Mouse (Mus musculus) lung, adult 2 months (tissue): Measurements from ENCODE around the gene Gm47985.

Source experiments
- CTCF ChIP-seq: fragments of 200-500 bp; IDR thresholded peaks from 2 replicates; pipeline ENCODE4 v1.5.1; 2011; ENCODE audit warnings: mild to moderate bottlenecking, low read length, control low read depth; ENCODE audit not compliant: insufficient read depth
- POLR2A ChIP-seq: fragments of 200-500 bp; IDR thresholded peaks from 2 replicates; pipeline ENCODE4 v1.6.1; 2011; ENCODE audit warnings: low read depth, mild to moderate bottlenecking, control low read depth, low read length, borderline replicate concordance; ENCODE audit errors: extremely low read depth

DNA sequence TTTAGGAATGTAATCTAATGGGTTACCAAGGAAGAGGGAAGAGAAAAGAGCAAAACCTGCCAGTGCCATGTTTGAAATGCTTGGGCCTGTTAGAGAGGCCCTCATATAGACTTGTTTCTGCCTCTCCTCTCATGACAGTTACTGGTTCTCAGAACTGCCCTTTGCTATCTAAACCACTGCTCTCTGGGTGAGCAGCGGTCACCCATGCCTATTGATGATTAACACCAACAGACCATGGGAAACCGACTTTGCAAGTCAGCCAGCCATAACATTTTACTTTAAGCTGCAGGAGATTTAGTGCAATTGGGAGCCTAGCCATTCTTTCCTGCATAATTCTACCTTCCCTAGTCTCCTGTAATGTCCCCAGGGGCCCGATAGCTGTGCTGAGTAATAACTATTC, 34.1 kb downstream of the Gm47985 start:
- TF ChIP-seq CTCF (no peak), POLR2A (no peak)
